9 mouse cellular contexts compared by ENCODE assay signal in the genomic region with DNA sequence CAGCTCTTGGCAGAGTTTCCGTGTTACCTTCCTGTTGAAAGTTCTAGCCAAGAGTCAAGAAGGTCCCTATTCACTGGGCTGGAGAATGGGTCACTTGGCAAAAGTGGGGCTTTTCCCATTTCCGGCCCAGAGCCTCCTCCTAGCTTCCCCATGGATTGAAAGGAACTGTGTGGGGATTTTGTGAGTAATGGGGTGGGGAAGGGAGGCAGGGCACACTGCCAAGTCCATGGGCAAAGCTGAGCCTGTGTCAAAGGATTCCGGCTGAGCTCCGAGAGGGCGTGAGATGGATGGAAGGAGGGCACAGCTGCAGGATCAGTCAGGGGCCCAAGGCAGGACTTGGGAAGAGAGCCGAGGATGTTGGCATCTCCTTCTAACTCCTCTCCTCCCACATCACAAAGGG. TPM values are rescaled to one million over a fixed set of nuclear protein-coding genes. Genes with fewer than 3 reads are reported as not detected.
DNase-seq lines count a peak whose midpoint lies in the region; ATAC-seq and TF ChIP-seq lines count a peak whose summit lies in the region.
"Had no signal": no experiment of that assay in that cellular context is flagged by ENCODE, and none has a peak within 500 bp of the region (broad histone marks: within the 10 kb centered on the region; RNA-seq: fewer than 3 reads in every experiment).

No protein-coding gene starts in this region.

- WGBS in hindbrain, embryonic 13.5 days: 51% methylated on average over 6 of the region's 6 CpGs
- WGBS in hindbrain, embryonic 12.5 days: 73% methylated on average over 6 of the region's 6 CpGs
- WGBS in neural tube, embryonic 13.5 days: 43% methylated on average over 6 of the region's 6 CpGs
- WGBS in thymus, adult 2 months: 90% methylated on average over 6 of the region's 6 CpGs

- DNase-seq in neural tube, embryonic 10.5 days (ENCODE audit: extremely low spot score, low spot score): no peak
- peak; percentile 73 to 76 for DNase-seq in cerebellum, postnatal 14 days
- DNase-seq in right cerebral cortex, postnatal 25 days: peak; percentile 26
- DNase-seq in thymus, adult 2 months: no peak
- DNase-seq in thymus, postnatal 14 days: no peak

- TF ChIP-seq CTCF in thymus, adult 2 months (IDR thresholded peaks at IDR 0.05; ENCODE audit: borderline replicate concordance, control insufficient read depth, extremely low read depth, insufficient read depth, low read length, poor library complexity): no peak

- H3K4me2 ChIP-seq in hindbrain, embryonic 13.5 days: no peak overlapping the region
- no peak overlapping the region for H3K4me2 ChIP-seq in hindbrain, embryonic 12.5 days (replicated peaks)
- H3K4me2 ChIP-seq in neural tube, embryonic 13.5 days: no peak overlapping the region; the same call in 1 of the 2 replicates

- no peak for TF ChIP-seq POLR2A in thymus, adult 2 months (IDR thresholded peaks at IDR 0.05; ENCODE audit: control insufficient read depth, extremely low read depth, insufficient read depth, low read length, poor library complexity)

- no peak overlapping the region for H3K4me3 ChIP-seq in hindbrain, embryonic 13.5 days
- H3K4me3 ChIP-seq in hindbrain, embryonic 12.5 days: no peak overlapping the region
- H3K4me3 ChIP-seq in neural tube, embryonic 13.5 days: no peak overlapping the region
- no peak overlapping the region for H3K4me3 ChIP-seq in thymus, adult 2 months (ENCODE audit: control insufficient read depth, insufficient read depth, low read length)

- no peak overlapping the region for H3K27ac ChIP-seq in hindbrain, embryonic 13.5 days
- no peak overlapping the region for H3K27ac ChIP-seq in hindbrain, embryonic 12.5 days
- 0 out of 2 replicates have a peak overlapping the region, but pooled peaks have one; percentile 34 for H3K27ac ChIP-seq in neural tube, embryonic 13.5 days (replicated peaks)
- H3K27ac ChIP-seq in thymus, adult 2 months (ENCODE audit: control insufficient read depth, insufficient read depth, low read length): no peak overlapping the region

- H3K27me3 ChIP-seq in hindbrain, embryonic 13.5 days: peaks cover 23% of the 10 kb centered on the region
- H3K27me3 ChIP-seq in hindbrain, embryonic 12.5 days: peaks cover 22% of the 10 kb centered on the region
- H3K27me3 ChIP-seq in neural tube, embryonic 13.5 days: peaks cover 21% of the 10 kb centered on the region
- H3K27me3 ChIP-seq in thymus, adult 2 months (ENCODE audit: control insufficient read depth, insufficient read depth, low read length): no peaks in the 10 kb centered on the region

- peaks cover 47% of the 10 kb centered on the region for H3K4me1 ChIP-seq in hindbrain, embryonic 13.5 days (replicated peaks)
- H3K4me1 ChIP-seq in hindbrain, embryonic 12.5 days: peaks cover 35% of the 10 kb centered on the region
- peaks cover 57% of the 10 kb centered on the region for H3K4me1 ChIP-seq in neural tube, embryonic 13.5 days (replicated peaks)
- H3K4me1 ChIP-seq in thymus, adult 2 months (replicated peaks; ENCODE audit: control insufficient read depth, insufficient read depth, low read length): peaks cover 7% of the 10 kb centered on the region

- no peaks in the 10 kb centered on the region for H3K9me3 ChIP-seq in hindbrain, embryonic 13.5 days
- no peaks in the 10 kb centered on the region for H3K9me3 ChIP-seq in hindbrain, embryonic 12.5 days (replicated peaks)
- no peaks in the 10 kb centered on the region for H3K9me3 ChIP-seq in neural tube, embryonic 13.5 days

- no peak overlapping the region for H3K9ac ChIP-seq in hindbrain, embryonic 13.5 days
- H3K9ac ChIP-seq in hindbrain, embryonic 12.5 days: no peak overlapping the region
- H3K9ac ChIP-seq in neural tube, embryonic 13.5 days: no peak overlapping the region

- no peaks in the 10 kb centered on the region for H3K36me3 ChIP-seq in hindbrain, embryonic 13.5 days
- H3K36me3 ChIP-seq in hindbrain, embryonic 12.5 days: no peaks in the 10 kb centered on the region
- no peaks in the 10 kb centered on the region for H3K36me3 ChIP-seq in neural tube, embryonic 13.5 days
- no peaks in the 10 kb centered on the region for H3K36me3 ChIP-seq in thymus, adult 2 months (ENCODE audit: control insufficient read depth, insufficient read depth, low read length)

- peak; percentile 59; the same call in 1 of the 2 replicates for ATAC-seq in hindbrain, embryonic 13.5 days (ENCODE audit: low FRiP score)
- ATAC-seq in hindbrain, embryonic 12.5 days (ENCODE audit: low FRiP score): no peak
- ATAC-seq in neural tube, embryonic 13.5 days (ENCODE audit: low read depth): peak; percentile 58; the same call in 1 of the 2 replicates
- ATAC-seq: intestine, postnatal 0 days had no signal

RNA-seq across cellular contexts. Expression of gene Inka2, which starts 5.8 kb away (rescaled TPM):
- polyA plus RNA-seq in hindbrain, embryonic 13.5 days (2015; fragmentation: Nextera tagmentation; extraction: Ambion mirVana): 4.8 and 5.2 TPM in 2 replicates
- 2.4 and 2.6 TPM in 2 replicates for polyA plus RNA-seq in hindbrain, embryonic 12.5 days (2016; fragmentation: Nextera tagmentation; extraction: Ambion mirVana)
- 4.0 and 4.8 TPM in 2 replicates for polyA plus RNA-seq in neural tube, embryonic 13.5 days (2015; fragmentation: Nextera tagmentation; extraction: Ambion mirVana)
- 5.5 TPM in 2 replicates for polyA plus RNA-seq in thymus, adult 2 months (2012; rRNA removed)

RNA-seq across cellular contexts. Expression of gene Ddx20, which starts 22.9 kb away (rescaled TPM):
- 26.4 and 27.4 TPM in 2 replicates for polyA plus RNA-seq in hindbrain, embryonic 13.5 days (2015; fragmentation: Nextera tagmentation; extraction: Ambion mirVana)
- 34.6 and 36.7 TPM in 2 replicates for polyA plus RNA-seq in hindbrain, embryonic 12.5 days (2016; fragmentation: Nextera tagmentation; extraction: Ambion mirVana)
- polyA plus RNA-seq in neural tube, embryonic 13.5 days (2015; fragmentation: Nextera tagmentation; extraction: Ambion mirVana): 24.9 and 27.2 TPM in 2 replicates
- 33.5 and 50.2 TPM in 2 replicates for polyA plus RNA-seq in thymus, adult 2 months (2012; rRNA removed)

Comparison
In these comparisons a context has a peak if more than half of its experiments do, and no peak if none do; other contexts are left out.
1. DNase-seq: peak in cerebellum, postnatal 14 days (2 of 2) and right cerebral cortex, postnatal 25 days (single experiment); none in neural tube, embryonic 10.5 days (single experiment), thymus, adult 2 months (single experiment) and thymus, postnatal 14 days (single experiment).